Mouse (Mus musculus) mesoderm, embryonic 11.5 days (tissue): ENCODE data around the gene Wdr89.

Experiments used
- DNase-seq: peaks from one replicate; pipeline ENCODE4 v3.0.0-alpha.2; 2012; ENCODE audit warnings: low read depth, low spot score

The Wdr89 gene

DNA sequence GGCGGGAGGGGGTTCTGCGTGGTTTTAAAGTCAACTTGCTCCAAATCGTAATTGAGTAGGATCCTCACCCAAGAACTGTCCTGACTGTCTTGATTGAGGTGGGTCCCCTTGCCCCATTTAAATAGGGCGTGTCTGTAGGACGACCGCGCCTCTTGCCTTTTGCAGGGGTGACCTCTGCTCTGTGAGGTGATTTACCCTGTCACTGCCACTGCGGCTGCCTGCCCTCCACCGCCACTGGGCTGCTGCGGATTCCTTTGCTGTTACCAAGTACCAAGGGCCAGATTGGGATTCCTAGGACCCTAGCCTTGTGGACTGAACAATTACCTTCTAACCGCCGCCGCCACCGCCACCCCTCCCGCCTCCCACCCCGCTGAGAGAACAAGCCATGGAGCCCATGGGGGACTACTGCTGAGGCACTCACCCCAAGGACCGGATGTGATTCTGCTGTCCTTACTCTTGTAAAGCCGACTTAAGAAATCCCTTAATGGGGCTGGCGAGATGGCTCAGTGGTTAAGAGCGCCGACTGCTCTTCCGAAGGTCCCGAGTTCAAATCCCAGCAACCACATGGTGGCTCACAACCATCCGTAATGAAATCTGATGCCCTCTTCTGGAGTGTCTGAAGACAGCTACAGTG, 53.1 kb downstream of the Wdr89 start:
- DNase-seq = peak; percentile 42

DNA sequence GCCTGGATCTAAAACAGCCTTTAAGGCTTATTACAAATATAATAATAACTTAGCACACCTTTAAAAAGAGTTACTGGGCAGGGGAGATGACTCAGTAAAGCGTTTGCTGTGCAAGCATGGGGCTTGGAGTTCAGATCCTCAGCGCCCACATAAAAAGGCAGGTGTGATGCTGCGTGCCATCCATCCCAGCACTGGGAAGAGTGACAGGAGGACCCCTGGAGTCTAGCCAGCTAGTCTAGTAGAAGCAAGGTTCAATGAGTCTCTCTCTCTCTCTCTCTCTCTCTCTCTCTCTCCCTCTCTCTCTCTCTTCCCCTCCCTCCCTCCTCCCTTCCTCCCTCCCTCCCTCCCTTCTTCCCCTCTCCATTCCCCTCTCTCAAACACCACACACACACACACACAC, 53.8 kb downstream of the Wdr89 start:
- DNase-seq = no peak

DNA sequence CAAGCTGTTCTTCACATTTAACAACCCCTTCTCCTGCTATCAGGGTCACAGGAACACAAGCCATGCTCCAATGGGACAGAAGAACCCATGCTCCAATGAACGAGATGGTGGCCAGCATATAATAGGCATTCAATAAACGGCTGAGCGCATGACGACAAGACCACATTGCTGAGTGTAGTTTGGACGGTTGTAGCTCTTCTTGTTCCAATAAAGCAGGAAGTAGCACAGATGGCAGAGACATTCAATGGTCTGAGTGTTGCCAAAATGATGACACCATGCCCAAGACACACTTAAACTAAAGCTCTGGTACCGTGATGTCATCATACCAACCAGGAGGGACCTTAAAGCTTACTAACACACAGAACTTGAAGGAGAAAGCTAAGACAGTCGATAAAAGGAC, 56.6 kb downstream of the Wdr89 start:
- no peak for DNase-seq

DNA sequence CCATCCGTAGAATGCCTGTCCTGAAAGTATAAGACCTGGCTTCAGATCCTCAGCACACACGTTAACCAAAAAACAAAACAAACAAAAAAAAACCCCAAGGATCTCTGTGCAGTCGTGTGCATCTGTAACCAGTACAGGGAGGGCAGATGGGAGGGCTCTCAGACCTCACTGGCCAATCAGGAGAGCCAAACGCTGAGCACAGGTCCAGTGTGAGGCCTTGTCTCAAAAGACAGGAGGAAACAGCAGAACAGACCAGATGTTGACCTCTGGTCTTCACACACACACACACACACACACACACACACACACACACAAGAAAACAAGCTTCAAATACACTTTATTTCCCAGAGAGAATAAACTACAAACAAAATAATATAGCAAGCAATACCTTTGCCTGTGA, 69.8 kb downstream of the Wdr89 start:
- peak; percentile 47 for DNase-seq

DNA sequence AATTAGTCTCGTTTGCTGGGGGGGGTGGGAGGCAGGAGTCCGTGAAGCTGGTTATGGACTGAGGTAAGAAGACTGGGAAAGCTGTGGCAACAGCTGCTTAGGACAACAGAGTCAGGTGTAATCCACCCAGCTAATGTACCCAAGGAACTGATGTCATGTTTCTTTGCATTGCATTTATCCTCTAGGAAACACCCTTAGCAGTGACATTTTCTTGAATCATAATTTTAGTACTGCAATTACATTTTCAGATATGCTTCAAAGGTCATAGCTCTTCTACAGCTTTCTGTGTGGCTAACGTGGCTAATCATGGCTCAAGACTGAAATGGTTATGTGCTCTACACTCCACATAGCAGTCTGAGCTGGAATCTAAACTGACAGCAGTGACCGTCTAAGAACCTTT, 70.3 kb downstream of the Wdr89 start:
- no peak for DNase-seq

DNA sequence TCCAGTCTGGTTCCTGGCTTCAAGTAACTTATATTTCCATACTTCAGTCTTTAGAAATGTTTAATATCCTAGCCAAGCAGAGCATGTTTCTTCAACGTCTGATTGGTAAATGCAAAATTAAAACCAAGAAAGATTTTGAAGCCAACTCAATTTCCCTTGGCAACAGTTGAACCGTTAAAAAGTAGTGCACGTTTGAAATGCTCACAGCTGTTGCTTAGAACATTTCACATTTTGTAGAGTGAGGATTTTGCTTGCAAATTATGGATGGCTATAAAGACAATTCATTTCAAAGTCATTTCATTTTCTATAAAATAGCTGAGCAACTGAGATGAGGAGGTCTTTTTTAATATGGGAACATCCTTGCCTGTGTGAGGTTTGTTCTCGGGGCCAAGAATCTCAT, 71.6 kb downstream of the Wdr89 start:
- no peak for DNase-seq

DNA sequence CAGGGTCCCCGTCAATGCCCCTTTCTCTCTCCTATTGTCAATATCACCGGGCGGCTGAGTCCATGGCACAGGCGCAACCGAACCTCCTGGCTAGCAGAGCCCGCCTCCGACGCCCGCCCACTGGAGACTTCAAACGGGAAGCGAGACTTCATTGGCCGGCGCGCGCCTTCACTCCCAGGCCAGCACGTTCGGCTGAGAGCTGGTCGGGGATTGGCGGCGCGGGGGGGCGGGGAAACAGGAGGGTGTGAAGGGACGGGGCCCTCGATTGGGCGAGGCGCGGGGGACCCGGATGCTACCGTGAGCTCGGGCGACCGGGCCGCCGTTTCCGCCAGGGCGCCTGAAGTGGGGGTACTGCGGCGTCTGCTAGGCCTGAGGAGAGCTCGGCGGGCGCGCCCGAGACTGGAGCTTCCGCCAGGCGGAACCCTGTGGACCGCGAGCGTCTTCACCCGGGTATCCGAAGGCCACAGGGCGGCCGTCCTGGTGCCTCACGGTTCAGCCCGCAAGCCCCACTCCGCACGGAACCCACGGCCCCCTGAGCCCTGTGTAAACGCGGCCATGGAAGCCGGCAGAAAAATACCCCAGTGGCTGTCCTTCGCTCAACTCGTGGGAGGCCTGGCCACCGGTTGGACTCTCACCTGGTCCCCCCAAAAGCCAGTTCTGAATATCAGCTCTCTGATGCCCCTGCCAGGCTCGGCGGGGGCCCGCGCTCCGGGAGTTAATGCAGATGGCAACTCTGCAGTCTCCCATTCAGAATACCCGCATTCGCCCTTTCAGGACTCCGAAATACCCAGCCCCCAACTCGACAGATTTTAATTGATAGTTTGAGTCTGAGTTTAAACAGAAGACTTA, 73.0 kb downstream of the Wdr89 start, which contains the start of gene Ppp2r5e:
Gene Ppp2r5e, minus strand, starts transcription at position 92 of the 849 bp plus-strand sequence.
- peak; percentile 97 for DNase-seq

DNA sequence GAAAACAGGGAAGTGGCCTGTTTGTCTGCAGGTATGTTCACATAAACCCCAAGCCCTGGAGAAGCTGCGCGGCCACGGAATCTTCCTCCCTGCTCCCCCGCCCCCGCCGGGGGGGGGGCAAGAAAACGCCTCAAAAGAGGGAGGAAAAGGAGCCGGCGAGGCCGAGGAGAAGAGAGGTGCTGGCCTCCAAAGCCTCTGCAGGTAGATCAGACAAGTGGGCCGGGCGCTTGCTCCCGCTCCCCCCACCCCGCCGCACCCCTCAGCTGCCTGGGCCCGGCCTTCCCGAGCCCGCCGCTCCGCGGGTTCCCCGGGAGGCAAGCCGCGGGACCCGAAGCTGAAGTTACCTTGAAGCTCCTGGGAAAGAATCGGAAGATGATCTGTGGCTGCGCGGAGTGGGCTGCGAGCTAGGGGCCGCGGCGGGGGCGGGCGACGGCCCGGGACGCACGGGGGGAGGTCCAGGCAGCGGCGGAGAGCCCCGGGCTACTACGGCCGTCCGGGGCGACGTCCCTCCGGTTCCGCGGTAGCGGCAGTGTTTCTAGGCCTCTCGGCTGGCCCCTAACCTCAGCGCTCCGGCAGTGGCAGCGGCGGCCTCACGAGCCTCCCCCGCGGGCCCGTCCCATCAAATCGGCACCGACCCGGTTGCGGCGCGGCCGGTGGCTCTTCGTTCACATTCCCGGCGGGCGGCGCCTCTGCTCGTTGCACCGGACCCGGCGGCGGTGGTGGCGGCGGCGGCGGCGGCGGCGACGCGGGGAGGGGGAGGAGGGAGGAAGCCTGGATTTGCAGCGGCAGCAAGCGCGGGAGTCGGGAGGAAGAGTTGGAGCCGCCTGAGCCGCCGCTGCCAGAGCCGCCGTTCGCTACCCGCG, 73.8 kb downstream of the Wdr89 start:
- DNase-seq = peak; percentile 28

DNA sequence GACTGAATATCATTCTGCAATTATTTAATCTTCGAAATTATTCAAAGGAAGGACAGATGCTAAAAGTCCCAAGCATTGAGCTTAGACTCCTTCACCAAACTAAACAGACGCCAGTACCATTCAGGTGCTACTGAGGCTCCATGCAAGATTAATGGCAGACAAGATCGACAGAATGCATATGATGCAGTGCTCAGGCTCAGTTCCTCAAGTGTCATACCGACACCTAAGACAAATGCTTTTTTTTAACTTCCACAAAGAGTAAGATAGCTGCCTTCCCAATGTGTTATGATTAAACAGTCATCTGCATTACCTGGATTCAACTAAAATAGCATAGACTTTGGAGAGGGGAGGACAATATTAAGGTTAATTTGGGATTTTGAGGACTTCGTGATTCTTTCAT, 74.9 kb downstream of the Wdr89 start:
- no peak for DNase-seq

DNA sequence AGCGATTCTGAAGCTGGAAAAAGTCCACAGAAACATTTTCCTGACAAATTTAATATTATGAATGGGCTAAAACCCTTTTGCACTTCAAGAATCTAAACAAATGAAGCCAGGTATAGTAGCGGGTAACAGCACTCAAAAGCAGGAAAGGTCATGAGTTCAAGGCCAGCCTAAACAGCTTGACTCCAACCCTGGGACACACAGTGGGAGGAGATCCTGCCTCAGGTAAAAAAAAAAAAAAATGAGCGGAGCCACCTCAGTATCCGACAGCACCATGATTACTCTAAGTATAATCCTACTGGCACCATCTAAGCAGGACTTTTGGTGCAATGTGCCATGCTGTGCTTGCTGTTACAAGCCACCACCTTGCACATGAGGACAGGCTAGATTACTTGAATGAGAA, 75.5 kb downstream of the Wdr89 start:
- DNase-seq = no peak

DNA sequence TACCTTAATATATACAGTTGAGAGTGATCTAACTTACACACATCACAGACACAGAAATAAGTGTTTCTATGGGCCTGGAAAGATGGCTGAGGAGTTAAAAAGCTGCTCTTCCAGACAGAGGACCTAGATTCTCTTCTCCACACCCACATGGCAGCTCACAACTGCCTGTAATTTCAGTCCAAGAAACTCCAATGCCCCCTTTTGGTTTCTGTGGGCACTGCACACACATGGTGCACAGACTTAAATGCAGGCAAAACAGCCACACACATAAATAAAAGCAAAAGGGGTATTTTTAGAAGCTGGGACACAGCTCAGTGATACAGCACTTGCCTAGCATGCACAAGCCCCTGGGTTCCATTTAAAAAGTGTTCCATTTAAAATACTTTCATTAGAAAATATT, 81.8 kb downstream of the Wdr89 start:
- DNase-seq = no peak

DNA sequence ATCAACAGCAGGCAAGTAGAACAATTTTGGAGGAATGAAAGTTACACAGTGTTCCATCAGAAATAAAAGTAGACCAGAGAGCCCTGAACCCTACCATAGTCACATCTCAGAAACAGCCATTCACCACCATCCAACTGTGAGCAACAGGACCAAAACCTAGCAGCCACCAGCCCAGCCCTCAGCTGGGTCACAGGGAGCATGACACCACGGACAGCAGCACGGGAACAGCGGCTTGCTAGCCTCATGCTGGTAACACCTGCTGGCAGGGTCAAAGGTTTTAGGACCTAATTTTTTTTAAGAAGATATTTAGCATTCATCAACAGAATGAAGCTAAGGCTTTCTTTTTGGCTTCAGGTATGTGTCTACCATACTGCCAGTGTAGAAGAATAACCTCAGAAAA, 85.6 kb downstream of the Wdr89 start:
- no peak for DNase-seq
